8 mouse cellular contexts compared by ENCODE assay signal in genomic region chr12:84068986-84069385, GRCm38 (mm10). TPM values are rescaled to one million over a fixed set of nuclear protein-coding genes. Genes with fewer than 3 reads are reported as not detected.
DNase-seq lines count a peak whose midpoint lies in the region; ATAC-seq and TF ChIP-seq lines count a peak whose summit lies in the region.

Acot5 (plus strand) TSS chr12:84069325.

- peak within 1 kb of the TSS; percentile 57 for H3K4me2 ChIP-seq in forebrain, postnatal 0 days (ENCODE audit: low read depth)
- H3K4me2 ChIP-seq in liver, embryonic 16.5 days (ENCODE audit: low read depth, low read length): peak within 1 kb of the TSS; percentile 53

- no peaks in the 10 kb centered on the region for H3K9me3 ChIP-seq in heart, embryonic 10.5 days
- no peaks in the 10 kb centered on the region for H3K9me3 ChIP-seq in E14TG2a.4 (ENCODE audit: low read length)
- H3K9me3 ChIP-seq in forebrain, postnatal 0 days (ENCODE audit: low read length): no peaks in the 10 kb centered on the region
- H3K9me3 ChIP-seq in liver, embryonic 16.5 days (replicated peaks; ENCODE audit: control insufficient read depth, low read length): no peaks in the 10 kb centered on the region

- H3K9ac ChIP-seq in forebrain, postnatal 0 days: peak within 1 kb of the TSS; percentile 28
- H3K9ac ChIP-seq in liver, embryonic 16.5 days (ENCODE audit: low read depth, low read length): no peak within 1 kb of the TSS

- H3K27ac ChIP-seq in heart, embryonic 10.5 days: no peak within 1 kb of the TSS
- H3K27ac ChIP-seq in forebrain, postnatal 0 days (ENCODE audit: low read depth, low read length): no peak within 1 kb of the TSS
- H3K27ac ChIP-seq in liver, embryonic 16.5 days (ENCODE audit: low read length): no peak within 1 kb of the TSS

- H3K4me1 ChIP-seq in heart, embryonic 10.5 days: 0 out of 2 replicates have a peak, but pooled peaks cover 3% of the 10 kb centered on the region
- no peaks in the 10 kb centered on the region; the same call in 1 of the 2 replicates for H3K4me1 ChIP-seq in E14TG2a.4 (replicated peaks; ENCODE audit: low read depth, low read length)
- no peaks in the 10 kb centered on the region for H3K4me1 ChIP-seq in forebrain, postnatal 0 days (ENCODE audit: insufficient read depth)
- no peaks in the 10 kb centered on the region for H3K4me1 ChIP-seq in liver, embryonic 16.5 days (ENCODE audit: control insufficient read depth, low read depth, low read length)

- DNase-seq in heart, embryonic 10.5 days (ENCODE audit: low spot score): no peak
- no peak for DNase-seq in heart, adult 11 months
- DNase-seq in forebrain, postnatal 0 days: no peak
- DNase-seq in adipocyte (ENCODE audit: low spot score): no peak
- DNase-seq in spleen, postnatal 10 days (ENCODE audit: low spot score in 2 of 2): no peak
- no peak for DNase-seq in cerebellum, adult 9-10 months

- H3K4me3 ChIP-seq in heart, embryonic 10.5 days: peak within 1 kb of the TSS; percentile 56
- H3K4me3 ChIP-seq in E14TG2a.4 (replicated peaks; ENCODE audit: low read length): peak within 1 kb of the TSS; percentile 77
- peak within 1 kb of the TSS; percentile 42 for H3K4me3 ChIP-seq in forebrain, postnatal 0 days (ENCODE audit: low read depth, low read length)
- peak within 1 kb of the TSS; percentile 32 for H3K4me3 ChIP-seq in liver, embryonic 16.5 days (ENCODE audit: low read depth, low read length)

- peaks cover 59% of the 10 kb centered on the region for H3K27me3 ChIP-seq in heart, embryonic 10.5 days (ENCODE audit: insufficient read depth, poor library complexity, severe bottlenecking)
- peaks cover 51% of the 10 kb centered on the region for H3K27me3 ChIP-seq in E14TG2a.4 (ENCODE audit: insufficient read depth, low read length)
- H3K27me3 ChIP-seq in forebrain, postnatal 0 days (ENCODE audit: insufficient read depth, low read length): no peaks in the 10 kb centered on the region; the same call in none of the 2 replicates
- H3K27me3 ChIP-seq in liver, embryonic 16.5 days (ENCODE audit: control insufficient read depth, insufficient read depth, low read depth, low read length): peaks cover 34% of the 10 kb centered on the region

- no peak for ATAC-seq in forebrain, postnatal 0 days
- ATAC-seq in liver, embryonic 16.5 days (ENCODE audit: low read depth): no peak

- 45% methylated on average over 9 of the region's 9 CpGs for WGBS in heart, embryonic 10.5 days
- 58% methylated on average over 9 of the region's 9 CpGs for WGBS in forebrain, postnatal 0 days
- WGBS in liver, embryonic 16.5 days (ENCODE audit: insufficient replicate concordance): 40% methylated on average over 9 of the region's 9 CpGs

- H3K36me3 ChIP-seq in heart, embryonic 10.5 days: no peaks in the 10 kb centered on the region
- H3K36me3 ChIP-seq in E14TG2a.4 (ENCODE audit: insufficient read depth, low read length): no peaks in the 10 kb centered on the region
- H3K36me3 ChIP-seq in forebrain, postnatal 0 days (ENCODE audit: insufficient read depth): no peaks in the 10 kb centered on the region
- H3K36me3 ChIP-seq in liver, embryonic 16.5 days (ENCODE audit: control insufficient read depth, insufficient read depth): no peaks in the 10 kb centered on the region

- no peak for TF ChIP-seq CTCF in E14TG2a.4 (conservative IDR thresholded peaks at IDR 0.05; ENCODE audit: low read length)
- no peak for TF ChIP-seq CTCF in forebrain, postnatal 0 days (IDR thresholded peaks at IDR 0.05; ENCODE audit: low read depth)

RNA-seq across cellular contexts. Expression of gene Acot5, which starts in this region (rescaled TPM):
- 0.11 TPM in 1 of 2 replicates, not detected in the other for polyA plus RNA-seq in heart, embryonic 10.5 days (2016; fragmentation: Nextera tagmentation; extraction: Ambion mirVana)
- total RNA-seq in forebrain, postnatal 0 days (2014; rRNA removed): 1.5 and 2.3 TPM in 2 replicates
- polyA plus RNA-seq in forebrain, postnatal 0 days (2015; fragmentation: Nextera tagmentation; extraction: Ambion mirVana): 0.93 and 1.3 TPM in 2 replicates
- not detected in 2 replicates for polyA plus RNA-seq in liver, embryonic 16.5 days (2015; fragmentation: Nextera tagmentation; extraction: Ambion mirVana)
